Mouse (Mus musculus) hindbrain, postnatal 0 days (tissue): ENCODE measurements around the gene Shb. TPM values are rescaled to one million over a fixed set of nuclear protein-coding genes. Genes with fewer than 3 reads are reported as not detected.

Experiments
- ATAC-seq: fragments of 200-750 bp; cut with Nextera tagmentation; 2 replicates; pipeline ENCODE4 v1.8.0; 2017; ENCODE audit warnings: mild to moderate bottlenecking, moderate TSS enrichment, moderate library complexity
- DNase-seq: peaks from one replicate; pipeline ENCODE4 v3.0.0-alpha.2; 2015; ENCODE audit warnings: low spot score
- H3K27ac ChIP-seq: fragments of 300-500 bp; sonication (generic); 2 replicates; pipeline ENCODE4 v1.5.1; 2014; ENCODE audit warnings: mild to moderate bottlenecking
- H3K27me3 ChIP-seq: fragments of 300-500 bp; sonication (generic); 2 replicates; pipeline ENCODE4 v1.6.1; 2014; ENCODE audit warnings: low read length, mixed read lengths; ENCODE audit not compliant: insufficient read depth
- H3K36me3 ChIP-seq: fragments of 300-500 bp; sonication (generic); 2 replicates; pipeline ENCODE4 v1.6.1; 2014; ENCODE audit warnings: low read length, mixed read lengths; ENCODE audit not compliant: insufficient read depth
- H3K4me1 ChIP-seq: fragments of 300-500 bp; sonication (generic); 2 replicates; pipeline ENCODE4 v1.6.1; 2014; ENCODE audit warnings: antibody characterized with exemption, low read length, mixed read lengths; ENCODE audit not compliant: insufficient read depth
- H3K4me2 ChIP-seq: fragments of 300-500 bp; sonication (generic); 2 replicates; pipeline ENCODE4 v1.6.1; 2014; ENCODE audit warnings: low read depth, mild to moderate bottlenecking, low read length, moderate library complexity, mixed read lengths
- H3K4me3 ChIP-seq: fragments of 300-500 bp; sonication (generic); 2 replicates; pipeline ENCODE4 v1.5.1; 2014; ENCODE audit warnings: low read length
- H3K9ac ChIP-seq: fragments of 300-500 bp; sonication (generic); replicated peaks from 2 replicates; pipeline ENCODE4 v1.6.1; 2014; ENCODE audit warnings: mild to moderate bottlenecking, low read length, moderate library complexity, mixed read lengths
- H3K9me3 ChIP-seq: fragments of 300-500 bp; sonication (generic); 2 replicates; pipeline ENCODE4 v1.6.1; 2016; ENCODE audit warnings: low read length, mixed read lengths
- CTCF ChIP-seq: IDR thresholded peaks from 2 replicates; pipeline ENCODE4 v1.5.1; 2016; ENCODE audit warnings: antibody characterized with exemption, control low read depth, low read depth
- WGBS: fragments of 180-500 bp; shearing (Covaris S2); extraction: QIAGEN DNeasy Blood & Tissue Kit; methylation state at CpG from one replicate; pipeline ENCODE4 v1.1.7; 2014; 5-methylcytosine and 5-hydroxymethylcytosine counted together
- polyA plus RNA-seq: library from polyadenylated mRNA; unstranded; fragments of >200 nt; fragmentation: Nextera tagmentation; extraction: Ambion mirVana; gene quantifications from 2 replicates; pipeline ENCODE4 v1.2.1, GENCODE M21; 2015
- total RNA-seq: library from RNA; depleted of rRNA; stranded (reverse); fragments of >200 nt; gene quantifications from 2 replicates; pipeline ENCODE4 v1.2.3, GENCODE M21; 2014

Shb gene
- total and polyA plus RNA-seq, 2 experiments from 2014 or later = 6.1 to 33.6 TPM

GRCm38 (mm10) chr4:45457543-45457942, 74.7 kb downstream of the Shb start:
- ATAC-seq = no peak
- no peak overlapping the region for H3K27ac ChIP-seq
- 95% methylated on average over 2 of the region's 2 CpGs for whole genome bisulfite sequencing

DNA sequence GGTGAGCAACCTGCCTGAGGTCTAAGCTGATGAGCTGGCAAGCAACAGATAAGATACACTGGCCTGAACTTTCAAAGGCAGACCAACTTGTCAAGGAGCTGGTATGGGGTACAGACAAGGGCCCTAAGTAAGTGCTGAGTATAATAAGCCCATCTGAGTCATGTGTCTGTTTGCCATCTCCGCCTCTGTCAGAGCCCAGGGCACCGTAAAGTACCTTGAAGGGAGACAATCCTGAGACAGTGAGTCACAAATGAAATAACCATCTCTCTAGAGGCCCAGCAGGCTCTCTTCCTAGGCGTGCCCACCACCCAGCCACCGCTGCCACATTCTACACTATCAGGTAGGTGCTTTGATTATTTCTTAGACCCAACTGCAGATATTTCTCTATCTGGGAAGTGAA, 77.3 kb downstream of the Shb start:
- DNase-seq (no peak), ATAC-seq (no peak)
- TF ChIP-seq CTCF = no peak
- WGBS = 93% methylated on average over 4 of the region's 4 CpGs
- Histone ChIP-seq H3K27ac (no peak overlapping the region), H3K9me3 (no peaks in the 10 kb centered on the region), H3K9ac (no peak overlapping the region), H3K36me3 (no peaks in the 10 kb centered on the region), H3K4me2 (no peak overlapping the region), H3K4me1 (no peaks in the 10 kb centered on the region), H3K27me3 (no peaks in the 10 kb centered on the region), H3K4me3 (no peak overlapping the region)

More at GRCm38 (mm10) chr4:45457543-45457942, 74.7 kb downstream of the Shb start:
- no peak for DNase-seq
- Histone ChIP-seq H3K27me3 (no peaks in the 10 kb centered on the region), H3K9me3 (no peaks in the 10 kb centered on the region), H3K4me3 (no peak overlapping the region), H3K9ac (no peak overlapping the region), H3K4me1 (no peaks in the 10 kb centered on the region), H3K4me2 (no peak overlapping the region), H3K36me3 (no peaks in the 10 kb centered on the region)
- TF ChIP-seq CTCF = no peak

DNA sequence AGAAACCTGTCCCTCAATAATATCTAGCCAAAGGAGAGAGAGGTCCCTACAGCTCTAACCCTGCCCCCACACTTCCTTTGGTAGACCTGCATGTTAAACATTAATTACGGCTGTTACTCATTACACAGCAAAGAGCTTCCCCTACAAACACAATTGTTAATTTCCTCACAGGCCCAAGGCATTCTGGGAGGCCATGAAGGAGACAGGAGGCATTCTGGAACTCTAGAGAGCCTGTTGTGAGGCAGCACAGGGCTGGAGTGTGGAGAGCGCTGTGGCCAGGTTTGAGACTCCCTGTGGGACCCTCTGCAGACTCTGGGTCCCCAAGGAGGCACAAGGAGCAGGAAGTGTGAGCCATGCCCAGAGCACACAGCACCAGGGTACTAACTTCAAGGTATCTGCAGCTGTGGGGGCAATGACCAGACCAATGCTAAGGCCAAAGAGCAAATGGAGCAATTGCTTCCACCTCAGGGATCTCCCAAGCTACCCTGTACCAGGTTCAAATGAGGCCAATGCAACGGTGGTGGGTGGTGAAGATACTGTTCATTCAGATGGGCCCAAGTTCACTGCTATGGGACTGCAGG, 78.9 kb downstream of the Shb start:
- Histone ChIP-seq H3K4me3 (no peak overlapping the region), H3K27me3 (no peaks in the 10 kb centered on the region), H3K9me3 (no peaks in the 10 kb centered on the region), H3K36me3 (no peaks in the 10 kb centered on the region), H3K4me1 (no peaks in the 10 kb centered on the region), H3K4me2 (no peak overlapping the region), H3K27ac (no peak overlapping the region), H3K9ac (no peak overlapping the region)
- ATAC-seq (no peak), DNase-seq (no peak)
- no peak for TF ChIP-seq CTCF
- 72% methylated on average over 3 of the region's 3 CpGs for WGBS

DNA sequence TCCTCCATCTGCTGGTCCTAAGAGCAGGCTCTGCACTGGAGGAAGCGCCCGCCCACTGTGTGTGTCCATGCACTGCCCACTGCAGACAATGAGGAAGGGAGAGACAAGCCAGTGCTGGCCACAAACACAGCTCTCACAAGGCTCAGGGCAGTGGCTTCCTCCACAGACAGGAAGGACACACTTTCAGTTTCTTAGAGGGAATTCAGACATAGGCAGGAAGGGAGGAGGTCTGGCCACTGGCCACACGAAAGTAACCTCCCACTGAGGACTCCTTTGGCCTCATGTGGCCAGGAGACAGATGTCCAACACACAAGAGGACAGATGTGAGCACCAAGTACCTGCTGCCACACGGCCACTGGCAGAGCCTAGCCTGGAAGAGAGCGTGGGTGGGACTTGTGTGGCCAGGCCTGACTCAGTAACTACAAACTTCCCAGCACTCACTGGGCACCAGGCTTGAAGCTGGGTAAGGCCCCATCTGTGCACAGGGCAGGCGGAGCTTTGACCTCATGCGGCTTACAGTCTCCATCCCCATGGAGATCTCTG, 79.6 kb downstream of the Shb start:
- no peak for TF ChIP-seq CTCF
- H3K4me1 ChIP-seq = no peaks in the 10 kb centered on the region
- H3K36me3 ChIP-seq = no peaks in the 10 kb centered on the region
- H3K4me3 ChIP-seq = no peak overlapping the region
- H3K9ac ChIP-seq = no peak overlapping the region
- no peak overlapping the region for H3K27ac ChIP-seq
- ATAC-seq (no peak), DNase-seq (no peak)
- no peaks in the 10 kb centered on the region for H3K27me3 ChIP-seq
- no peak overlapping the region for H3K4me2 ChIP-seq
- no peaks in the 10 kb centered on the region for H3K9me3 ChIP-seq
- WGBS = 54% methylated on average over 7 of the region's 7 CpGs

DNA sequence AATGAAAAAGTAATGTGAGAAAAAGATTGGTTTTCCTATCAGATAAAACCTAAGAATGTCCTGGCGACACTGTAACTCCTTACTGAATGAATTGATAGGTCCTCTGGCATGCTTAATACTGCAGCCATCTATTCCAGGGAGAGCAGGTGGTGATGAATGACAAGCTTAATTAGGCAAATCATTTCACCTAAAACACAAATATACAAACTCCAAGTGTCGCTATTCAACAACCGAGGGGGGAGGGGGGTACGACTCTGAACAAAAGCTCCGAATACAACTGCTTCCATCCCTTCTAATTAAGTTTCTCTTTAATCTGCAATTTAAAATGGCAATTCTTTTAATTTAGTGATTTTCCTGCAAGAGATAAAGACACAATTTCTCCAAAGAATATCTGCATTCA, 83.3 kb downstream of the Shb start:
- DNase-seq = no peak
- no peak overlapping the region for H3K9ac ChIP-seq
- WGBS = 47% methylated on average over 5 of the region's 5 CpGs

DNA sequence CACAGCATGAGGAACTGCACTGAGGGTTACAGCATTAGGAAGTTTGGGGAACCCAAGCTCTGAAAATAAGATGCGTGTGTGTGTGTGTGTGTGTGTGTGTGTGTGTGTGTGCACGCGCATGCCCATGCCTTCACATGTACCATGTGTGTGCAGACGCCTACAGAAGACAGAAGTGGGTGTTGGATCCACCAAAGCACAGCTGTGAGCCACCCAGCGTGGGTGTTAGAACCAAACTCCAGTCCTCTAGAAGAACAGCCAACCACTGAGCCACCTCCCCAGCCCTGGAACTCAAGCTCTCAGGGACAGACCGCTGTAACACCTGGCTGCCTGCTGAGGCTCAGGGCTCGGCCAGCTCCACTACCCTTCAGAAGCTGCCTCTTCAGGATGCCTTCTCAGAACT, 83.8 kb downstream of the Shb start:
- no peaks in the 10 kb centered on the region; the same call in 1 of the 2 replicates for H3K36me3 ChIP-seq
- no peaks in the 10 kb centered on the region for H3K9me3 ChIP-seq
- H3K9ac ChIP-seq = no peak overlapping the region
- no peak overlapping the region for H3K4me2 ChIP-seq
- no peak for TF ChIP-seq CTCF
- no peak overlapping the region for H3K27ac ChIP-seq
- no peaks in the 10 kb centered on the region for H3K4me1 ChIP-seq
- DNase-seq (no peak), ATAC-seq (no peak)
- no peak overlapping the region for H3K4me3 ChIP-seq
- WGBS = 90% methylated on average over 7 of the region's 7 CpGs
- no peaks in the 10 kb centered on the region for H3K27me3 ChIP-seq

More for the DNA sequence above, 83.3 kb downstream of the Shb start:
- Histone ChIP-seq H3K9me3 (no peaks in the 10 kb centered on the region), H3K27ac (no peak overlapping the region), H3K4me1 (no peaks in the 10 kb centered on the region), H3K27me3 (no peaks in the 10 kb centered on the region), H3K4me2 (no peak overlapping the region), H3K4me3 (no peak overlapping the region), H3K36me3 (no peaks in the 10 kb centered on the region; the same call in 1 of the 2 replicates)
- ATAC-seq = no peak
- no peak for TF ChIP-seq CTCF

DNA sequence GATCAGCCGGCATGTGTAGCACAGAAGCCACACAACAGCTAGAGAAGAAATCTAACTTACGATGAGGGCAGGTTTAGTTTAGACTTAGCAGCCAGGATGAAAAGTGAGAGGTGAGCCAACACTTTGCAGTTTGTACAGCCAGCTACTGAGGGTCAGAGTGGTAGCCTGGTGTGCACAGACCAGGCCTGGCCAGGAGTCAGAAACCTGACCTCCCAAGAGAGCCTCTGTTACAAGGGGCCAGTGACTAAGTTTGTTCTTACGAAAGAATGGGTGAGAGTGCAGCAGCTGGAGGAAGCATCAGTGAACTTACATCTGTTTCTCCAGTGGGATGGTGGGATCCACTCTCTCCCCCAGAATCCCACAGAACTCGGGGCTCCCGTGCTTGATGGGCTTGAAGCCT, 85.1 kb downstream of the Shb start:
- no peak overlapping the region for H3K4me3 ChIP-seq

More for the DNA sequence above, 85.1 kb downstream of the Shb start:
- DNase-seq = no peak
- TF ChIP-seq CTCF = no peak
- H3K27ac ChIP-seq = no peak overlapping the region
- H3K4me1 ChIP-seq = no peaks in the 10 kb centered on the region
- ATAC-seq = no peak
- no peaks in the 10 kb centered on the region for H3K9me3 ChIP-seq
- H3K9ac ChIP-seq = no peak overlapping the region
- H3K36me3 ChIP-seq = no peaks in the 10 kb centered on the region; the same call in 1 of the 2 replicates
- no peak overlapping the region for H3K4me2 ChIP-seq
- no peaks in the 10 kb centered on the region for H3K27me3 ChIP-seq
- WGBS = 91% methylated on average over 5 of the region's 5 CpGs
